Mouse (Mus musculus) forebrain, embryonic 14.5 days (tissue): ENCODE measurements around the gene Cntn1. TPM values are rescaled to one million over a fixed set of nuclear protein-coding genes. Genes with fewer than 3 reads are reported as not detected.

Source experiments
- ATAC-seq: fragments of 200-750 bp; cut with Nextera tagmentation; 2 replicates; pipeline ENCODE4 v1.8.0; 2017; ENCODE audit warnings: mild to moderate bottlenecking, moderate library complexity
- DNase-seq: peaks from one replicate; pipeline ENCODE4 v3.0.0-alpha.2; 2015; ENCODE audit warnings: low spot score
- H3K27ac ChIP-seq: fragments of 300-500 bp; sonication (generic); 2 replicates; pipeline ENCODE4 v1.5.1; 2014; ENCODE audit warnings: low read depth, mild to moderate bottlenecking, control low read depth, low read length, moderate library complexity
- H3K27me3 ChIP-seq: fragments of 300-500 bp; sonication (generic); replicated peaks from 2 replicates; pipeline ENCODE4 v1.6.1; 2014; ENCODE audit warnings: low read length, control low read depth, mixed read lengths; ENCODE audit not compliant: control insufficient read depth, insufficient read depth
- H3K36me3 ChIP-seq: fragments of 300-500 bp; sonication (generic); 2 replicates; pipeline ENCODE4 v1.6.1; 2014; ENCODE audit warnings: low read length, control low read depth; ENCODE audit not compliant: control insufficient read depth, insufficient read depth
- H3K4me1 ChIP-seq: fragments of 300-500 bp; sonication (generic); 2 replicates; pipeline ENCODE4 v1.6.1; 2014; ENCODE audit warnings: antibody characterized with exemption, low read length, control low read depth; ENCODE audit not compliant: control insufficient read depth, insufficient read depth
- H3K4me2 ChIP-seq: fragments of 300-500 bp; sonication (generic); 2 replicates; pipeline ENCODE4 v1.6.1; 2014; ENCODE audit warnings: mild to moderate bottlenecking, control low read depth, low read length
- H3K4me3 ChIP-seq: fragments of 300-500 bp; sonication (generic); 2 replicates; pipeline ENCODE4 v1.5.1; 2014; ENCODE audit warnings: low read depth, low read length, control low read depth
- H3K9ac ChIP-seq: fragments of 300-500 bp; sonication (generic); 2 replicates; pipeline ENCODE4 v1.6.1; 2014; ENCODE audit warnings: mild to moderate bottlenecking, low read length, control low read depth, moderate library complexity
- H3K9me3 ChIP-seq: fragments of 300-500 bp; sonication (generic); replicated peaks from 2 replicates; pipeline ENCODE4 v1.6.1; 2016; ENCODE audit warnings: low read length, control low read depth, mixed read lengths; ENCODE audit not compliant: control insufficient read depth
- WGBS: fragments of 180-500 bp; shearing (Covaris S2); extraction: QIAGEN DNeasy Blood & Tissue Kit; methylation state at CpG from one replicate; pipeline ENCODE4 v1.1.7; 2014; 5-methylcytosine and 5-hydroxymethylcytosine counted together
- polyA plus RNA-seq: library from polyadenylated mRNA; unstranded; fragments of >200 nt; fragmentation: Nextera tagmentation; extraction: Ambion mirVana; gene quantifications from 2 replicates; pipeline ENCODE4 v1.2.1, GENCODE M21; 2014

Gene Cntn1
- polyA plus RNA-seq, 1 experiment from 2014 or later, result 23.4 TPM

DNA sequence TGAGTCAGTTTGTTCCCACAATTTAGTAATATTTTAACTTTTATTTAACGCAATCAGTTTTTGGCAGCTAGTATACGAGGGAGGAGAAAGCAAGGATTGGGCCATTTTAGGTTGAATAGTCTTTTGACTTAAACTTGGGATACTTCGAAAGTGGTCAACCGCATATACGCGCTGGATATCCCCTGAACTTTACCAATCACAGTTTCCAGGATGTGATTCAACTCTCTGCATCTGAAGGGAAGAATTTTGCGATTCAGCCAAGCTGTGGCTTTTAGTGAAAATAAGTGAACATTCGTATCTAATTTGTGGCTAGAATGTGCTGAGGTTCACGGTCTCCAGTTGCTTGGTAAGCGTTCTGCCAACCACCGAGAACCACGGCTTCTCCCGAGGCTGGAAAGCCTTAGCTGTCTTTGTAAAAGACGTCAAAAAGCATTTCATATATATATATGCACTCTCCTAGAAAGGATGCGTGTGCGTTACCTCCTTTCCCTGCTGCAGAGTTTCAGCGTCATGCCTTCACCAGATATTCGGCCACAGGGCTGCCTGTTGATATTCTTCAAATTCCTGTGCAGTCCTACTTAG, 217.9 kb downstream of the Cntn1 start:
- DNase-seq (no peak), ATAC-seq (no peak)
- Histone ChIP-seq H3K4me2 (no peak overlapping the region), H3K4me3 (no peak overlapping the region), H3K27ac (no peak overlapping the region), H3K36me3 (no peaks in the 10 kb centered on the region), H3K9ac (no peak overlapping the region), H3K27me3 (no peaks in the 10 kb centered on the region), H3K9me3 (no peaks in the 10 kb centered on the region), H3K4me1 (no peaks in the 10 kb centered on the region)
- WGBS, result 88% methylated on average over 18 of the region's 18 CpGs

DNA sequence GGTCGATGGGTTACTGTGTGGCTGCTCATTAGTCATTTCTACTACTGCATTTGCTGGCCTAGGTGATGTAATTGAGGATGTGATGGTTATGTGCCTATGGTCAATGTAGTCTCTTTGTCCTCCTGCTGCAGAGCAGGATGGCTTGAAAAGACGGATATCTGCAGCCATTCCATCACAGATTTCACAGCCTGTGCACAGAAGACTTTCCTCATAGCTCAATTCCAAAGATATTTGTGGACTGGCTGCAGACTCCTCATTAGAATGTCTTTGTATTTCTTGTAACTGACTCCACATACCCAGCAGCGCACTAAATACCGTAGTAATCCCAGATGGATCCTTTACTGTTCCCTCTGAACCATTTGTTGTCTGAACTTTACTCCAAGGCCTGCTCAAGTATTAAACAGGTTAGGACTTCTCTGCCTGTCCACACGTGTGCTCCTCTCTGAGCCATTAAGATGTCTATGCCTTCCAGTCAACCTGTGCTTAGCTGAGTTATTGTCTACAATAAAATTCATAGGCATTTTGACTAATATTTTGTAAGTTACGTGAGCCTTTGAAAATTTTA, 220.9 kb downstream of the Cntn1 start:
- no peaks in the 10 kb centered on the region for H3K27me3 ChIP-seq
- H3K4me2 ChIP-seq, result no peak overlapping the region
- no peaks in the 10 kb centered on the region for H3K9me3 ChIP-seq
- no peak for ATAC-seq
- no peaks in the 10 kb centered on the region for H3K36me3 ChIP-seq
- H3K9ac ChIP-seq, result no peak overlapping the region
- H3K4me3 ChIP-seq, result no peak overlapping the region
- DNase-seq, result no peak
- H3K27ac ChIP-seq, result no peak overlapping the region
- no peaks in the 10 kb centered on the region for H3K4me1 ChIP-seq
- WGBS, result 73% methylated on average over 6 of the region's 6 CpGs

DNA sequence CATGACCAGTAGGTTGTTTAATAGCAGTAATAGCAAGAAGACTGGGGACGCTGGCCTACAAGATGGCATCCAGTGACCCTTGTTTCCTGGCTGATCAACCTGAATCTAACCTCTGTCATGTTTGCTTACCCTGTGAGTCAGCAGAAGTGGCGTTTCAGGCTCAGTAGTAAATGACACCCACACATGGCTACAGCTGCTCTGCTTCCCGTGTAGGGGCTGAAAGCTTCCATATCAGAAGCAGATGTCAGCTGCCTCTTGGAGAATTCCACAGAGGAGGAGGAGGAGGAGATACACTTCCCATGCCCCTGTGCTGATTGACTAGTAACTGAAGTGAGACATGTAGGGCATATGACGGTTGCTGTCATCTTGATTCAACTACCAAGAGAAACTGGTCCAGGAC, 225.9 kb downstream of the Cntn1 start:
- Histone ChIP-seq H3K27me3 (no peaks in the 10 kb centered on the region), H3K4me1 (no peaks in the 10 kb centered on the region), H3K9me3 (no peaks in the 10 kb centered on the region), H3K36me3 (no peaks in the 10 kb centered on the region), H3K9ac (no peak overlapping the region), H3K27ac (no peak overlapping the region), H3K4me3 (no peak overlapping the region), H3K4me2 (no peak overlapping the region)
- WGBS, result 73% methylated on average over 4 of the region's 4 CpGs
- ATAC-seq, result no peak
- no peak for DNase-seq

DNA sequence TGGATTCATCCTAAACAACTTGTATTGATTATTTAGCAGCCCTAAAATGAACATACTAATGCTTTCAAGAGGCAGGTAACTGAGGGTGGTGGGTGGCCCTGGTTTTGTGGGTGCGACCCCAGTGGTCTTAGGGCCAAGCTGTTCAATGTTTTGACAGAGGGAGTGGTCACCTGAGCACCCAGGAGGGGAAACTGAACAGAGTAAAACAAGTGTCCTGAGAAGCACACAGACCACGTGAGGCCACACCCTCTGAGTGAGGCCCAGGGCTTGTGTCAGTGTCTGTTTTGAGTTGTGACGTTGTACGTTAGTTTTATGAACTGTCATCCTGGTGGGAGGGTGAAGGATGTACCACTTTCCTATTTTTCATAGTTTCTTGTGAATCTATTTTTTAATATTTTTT, 227.0 kb downstream of the Cntn1 start:
- H3K4me2 ChIP-seq, result no peak overlapping the region
- no peaks in the 10 kb centered on the region for H3K4me1 ChIP-seq
- ATAC-seq, result no peak
- 87% methylated on average over 4 of the region's 4 CpGs for WGBS
- H3K9ac ChIP-seq, result no peak overlapping the region
- DNase-seq, result no peak
- no peak overlapping the region for H3K27ac ChIP-seq
- H3K36me3 ChIP-seq, result no peaks in the 10 kb centered on the region
- no peaks in the 10 kb centered on the region for H3K9me3 ChIP-seq
- no peaks in the 10 kb centered on the region for H3K27me3 ChIP-seq
- H3K4me3 ChIP-seq, result no peak overlapping the region

DNA sequence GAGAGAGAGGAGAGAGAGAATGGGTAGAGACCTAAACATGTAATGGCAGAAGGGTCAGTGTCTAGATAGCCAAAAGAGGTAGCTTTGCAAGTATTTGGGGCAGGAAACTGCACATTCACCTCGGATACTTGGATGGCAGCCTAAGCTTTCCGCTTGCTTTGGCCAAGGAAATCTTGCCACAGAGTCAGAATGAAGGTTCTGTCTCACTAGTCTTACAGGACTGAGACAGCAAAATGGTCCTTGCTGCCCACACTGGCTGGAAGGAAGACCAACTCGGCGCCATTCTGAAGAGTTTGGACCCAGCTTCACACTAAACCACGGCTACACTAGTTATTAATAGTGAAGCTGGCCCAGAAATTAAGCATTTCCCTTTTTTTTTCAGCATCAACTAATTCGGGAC, 230.0 kb downstream of the Cntn1 start:
- DNase-seq, result no peak
- no peak for ATAC-seq
- WGBS, result 88% methylated on average over 6 of the region's 6 CpGs

DNA sequence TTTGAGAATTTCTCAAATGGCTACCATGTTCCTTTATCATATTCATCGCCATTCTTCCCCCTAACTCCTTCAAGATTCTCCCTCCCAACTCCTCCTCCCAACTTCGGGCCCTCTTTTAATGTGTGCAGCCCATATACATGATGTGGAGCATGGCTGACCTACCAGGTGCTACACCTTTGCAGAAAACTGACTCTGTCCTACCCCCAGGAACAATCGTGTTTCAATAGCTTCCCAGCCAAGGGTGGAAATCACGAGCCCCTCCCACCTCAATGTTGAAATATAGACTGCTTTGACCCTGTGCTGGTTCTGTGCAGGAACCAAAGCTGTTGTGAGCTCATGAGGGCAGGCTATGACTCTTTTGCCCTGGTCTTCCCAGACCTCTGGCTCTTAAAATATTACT, 236.7 kb downstream of the Cntn1 start:
- Histone ChIP-seq H3K27me3 (no peaks in the 10 kb centered on the region), H3K4me3 (no peak overlapping the region), H3K36me3 (no peaks in the 10 kb centered on the region), H3K9me3 (no peaks in the 10 kb centered on the region), H3K4me2 (no peak overlapping the region), H3K9ac (no peak overlapping the region), H3K27ac (no peak overlapping the region), H3K4me1 (peaks cover 3% of the 10 kb centered on the region; the same call in 1 of the 2 replicates)
- DNase-seq (no peak), ATAC-seq (no peak)
- WGBS, result 84% methylated on average over 4 of the region's 4 CpGs

More for the DNA sequence above, 230.0 kb downstream of the Cntn1 start:
- H3K36me3 ChIP-seq, result no peaks in the 10 kb centered on the region
- no peaks in the 10 kb centered on the region for H3K27me3 ChIP-seq
- no peaks in the 10 kb centered on the region for H3K4me1 ChIP-seq
- no peaks in the 10 kb centered on the region for H3K9me3 ChIP-seq
- H3K4me2 ChIP-seq, result no peak overlapping the region
- no peak overlapping the region for H3K27ac ChIP-seq
- no peak overlapping the region for H3K4me3 ChIP-seq
- no peak overlapping the region for H3K9ac ChIP-seq

DNA sequence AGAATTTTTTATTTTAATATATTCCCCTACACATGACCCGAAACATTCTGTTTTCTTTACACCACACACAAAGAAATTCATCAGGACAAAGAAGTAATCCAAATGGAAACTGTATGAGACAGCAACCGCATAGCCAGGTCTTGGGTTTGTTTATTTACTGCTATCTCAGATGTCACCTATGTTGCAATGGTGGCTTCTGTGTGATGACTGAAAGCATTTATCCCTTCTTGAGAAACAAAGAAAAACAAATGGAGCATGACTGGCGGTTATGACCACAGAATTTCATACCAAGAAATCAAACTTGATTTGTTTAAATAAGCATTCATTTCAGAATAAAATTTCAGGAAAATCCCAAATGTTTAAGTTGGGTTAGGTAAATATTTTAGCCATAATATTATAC, 245.5 kb downstream of the Cntn1 start:
- no peak for ATAC-seq
- H3K9me3 ChIP-seq, result no peaks in the 10 kb centered on the region
- 93% methylated on average over 3 of the region's 3 CpGs for WGBS
- no peak overlapping the region for H3K27ac ChIP-seq
- no peak overlapping the region for H3K4me3 ChIP-seq
- H3K9ac ChIP-seq, result no peak overlapping the region
- H3K4me2 ChIP-seq, result no peak overlapping the region
- no peaks in the 10 kb centered on the region for H3K36me3 ChIP-seq
- no peak for DNase-seq
- H3K27me3 ChIP-seq, result no peaks in the 10 kb centered on the region
- H3K4me1 ChIP-seq, result no peaks in the 10 kb centered on the region

DNA sequence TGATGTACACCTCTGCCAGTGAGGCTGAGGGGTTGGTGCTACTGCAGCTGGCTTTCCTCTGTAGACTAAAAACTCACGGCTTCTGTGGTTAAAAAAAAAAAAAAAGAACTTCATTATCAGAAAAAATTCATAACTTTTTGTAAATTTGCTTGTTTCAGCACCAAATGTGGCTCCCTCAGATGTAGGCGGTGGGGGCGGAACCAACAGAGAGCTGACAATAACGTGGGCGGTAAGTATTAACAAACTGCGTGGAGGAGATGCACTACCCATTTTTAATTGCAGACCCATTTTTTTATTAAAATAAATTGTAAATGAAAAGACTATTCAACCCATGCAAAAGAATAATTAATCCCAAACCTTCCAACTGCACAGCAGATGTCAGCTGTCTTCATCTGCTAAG, 251.8 kb downstream of the Cntn1 start:
- DNase-seq (peak; percentile 31), ATAC-seq (no peak)
- WGBS, result 75% methylated on average over 6 of the region's 6 CpGs
- H3K9ac ChIP-seq, result no peak overlapping the region
- no peaks in the 10 kb centered on the region for H3K27me3 ChIP-seq
- H3K36me3 ChIP-seq, result no peaks in the 10 kb centered on the region
- H3K4me3 ChIP-seq, result no peak overlapping the region
- no peak overlapping the region for H3K4me2 ChIP-seq
- H3K9me3 ChIP-seq, result no peaks in the 10 kb centered on the region
- H3K4me1 ChIP-seq, result no peaks in the 10 kb centered on the region
- no peak overlapping the region for H3K27ac ChIP-seq

DNA sequence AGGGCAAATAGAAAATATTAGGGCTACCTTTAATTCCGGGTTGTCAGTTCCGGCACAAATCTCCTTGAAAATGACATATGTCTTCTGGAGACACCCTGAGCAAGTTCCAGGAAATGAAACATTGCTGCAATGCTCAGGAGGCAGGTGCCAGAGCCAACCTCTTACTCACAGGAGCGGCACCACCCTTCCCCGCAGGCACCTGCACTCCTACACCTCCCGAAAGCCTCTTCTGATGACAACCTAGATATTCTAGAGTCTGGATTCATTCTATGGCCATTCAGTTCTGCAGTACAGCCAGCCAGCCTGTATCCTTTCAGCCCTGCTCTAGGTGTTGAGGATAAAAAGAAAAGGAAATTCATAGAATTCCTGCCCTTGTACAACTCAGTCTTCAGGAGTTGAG, 253.3 kb downstream of the Cntn1 start:
- Histone ChIP-seq H3K27me3 (no peaks in the 10 kb centered on the region), H3K9ac (no peak overlapping the region), H3K4me3 (no peak overlapping the region), H3K4me2 (no peak overlapping the region), H3K36me3 (no peaks in the 10 kb centered on the region), H3K4me1 (no peaks in the 10 kb centered on the region), H3K9me3 (no peaks in the 10 kb centered on the region), H3K27ac (no peak overlapping the region)
- no peak for ATAC-seq
- 86% methylated on average over 5 of the region's 5 CpGs for WGBS
- no peak for DNase-seq
